Mouse (Mus musculus): ENCODE measurements around the gene Polr3e. TPM values are rescaled to one million over a fixed set of nuclear protein-coding genes. Genes with fewer than 3 reads are reported as not detected.
"Not testable (repeated sequence)": the region's sequence is repeated elsewhere in the genome, so short reads cannot be mapped to it uniquely, and the experiment has no call there.

The Polr3e gene
- polyA plus RNA-seq, 1 experiment from 2014 or later = 19.2 TPM

DNA sequence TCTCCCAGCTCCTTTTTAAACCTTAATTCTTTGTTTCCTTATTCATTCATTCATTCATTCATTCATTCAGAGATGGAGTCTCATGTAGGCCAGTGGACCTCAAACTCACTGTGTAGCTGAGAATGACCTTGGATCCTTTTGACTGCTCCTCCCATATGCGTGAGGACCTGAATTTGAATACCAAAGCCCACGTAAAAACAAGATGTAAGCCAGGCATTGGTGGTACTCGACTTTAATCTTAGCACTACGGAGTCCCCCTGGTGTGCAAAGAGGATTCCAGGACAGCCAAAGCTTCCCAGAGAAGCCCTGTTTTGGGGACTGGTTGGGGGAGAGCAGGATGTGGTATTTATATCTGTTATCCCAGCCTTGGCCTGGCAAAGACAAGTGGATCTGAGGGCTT lies 17.4 kb upstream of the Polr3e start:
- no peak for ATAC-seq (ENCODE audit: insufficient read depth, low FRiP score, low TSS enrichment)

GRCm38 (mm10) chr7:120901701-120902100 lies 15.8 kb upstream of the Polr3e start:
- Histone ChIP-seq H3K9me3 (ENCODE audit: control insufficient read depth, low read length) (no peaks in the 10 kb centered on the region), H3K27ac (ENCODE audit: low read depth, low read length) (no peak overlapping the region), H3K9ac (ENCODE audit: low read length) (no peak overlapping the region), H3K36me3 (ENCODE audit: control insufficient read depth, insufficient read depth, low read length) (no peaks in the 10 kb centered on the region), H3K4me2 (ENCODE audit: low read depth) (no peak overlapping the region), H3K27me3 (ENCODE audit: control insufficient read depth, insufficient read depth, low read length) (no peaks in the 10 kb centered on the region), H3K4me1 (ENCODE audit: control insufficient read depth, insufficient read depth, low read length) (no peaks in the 10 kb centered on the region), H3K4me3 (ENCODE audit: low read depth, low read length) (no peak overlapping the region)
- DNase-seq (ENCODE audit: low spot score) = no peak
- ATAC-seq (ENCODE audit: insufficient read depth, low FRiP score, low TSS enrichment) = no peak
- WGBS = 51% methylated on average over 8 of the region's 8 CpGs

More for the DNA sequence above, 17.4 kb upstream of the Polr3e start:
- 79% methylated on average over 4 of the region's 4 CpGs for WGBS
- Histone ChIP-seq H3K9me3 (ENCODE audit: control insufficient read depth, low read length) (no peaks in the 10 kb centered on the region), H3K9ac (ENCODE audit: low read length) (no peak overlapping the region), H3K27ac (ENCODE audit: low read depth, low read length) (no peak overlapping the region), H3K27me3 (ENCODE audit: control insufficient read depth, insufficient read depth, low read length) (no peaks in the 10 kb centered on the region), H3K36me3 (ENCODE audit: control insufficient read depth, insufficient read depth, low read length) (no peaks in the 10 kb centered on the region), H3K4me2 (ENCODE audit: low read depth) (no peak overlapping the region), H3K4me3 (ENCODE audit: low read depth, low read length) (no peak overlapping the region), H3K4me1 (ENCODE audit: control insufficient read depth, insufficient read depth, low read length) (no peaks in the 10 kb centered on the region)
- no peak for DNase-seq (ENCODE audit: low spot score)

DNA sequence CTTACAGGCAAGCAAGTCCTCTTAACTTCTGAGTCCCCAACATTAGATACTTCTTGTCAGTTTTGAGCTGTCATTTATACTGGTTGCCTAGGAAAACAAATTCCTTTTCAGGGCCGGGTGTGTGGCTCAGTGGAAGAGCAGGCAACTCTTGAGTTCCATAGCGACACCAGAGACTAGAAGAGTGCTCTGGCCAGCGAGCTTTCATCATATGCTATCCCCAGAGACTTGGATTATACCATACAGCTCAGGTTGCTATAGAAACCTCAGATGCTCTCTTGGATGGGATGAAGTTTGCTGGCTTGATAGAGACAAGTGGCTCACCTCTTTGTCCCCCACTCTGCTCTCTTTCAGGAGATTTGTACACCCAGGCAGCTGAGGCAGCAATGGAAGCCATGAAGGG lies 14.6 kb upstream of the Polr3e start:
- Histone ChIP-seq H3K4me1 (ENCODE audit: control insufficient read depth, insufficient read depth, low read length) (no peaks in the 10 kb centered on the region), H3K27me3 (ENCODE audit: control insufficient read depth, insufficient read depth, low read length) (no peaks in the 10 kb centered on the region), H3K9ac (ENCODE audit: low read length) (no peak overlapping the region), H3K36me3 (ENCODE audit: control insufficient read depth, insufficient read depth, low read length) (no peaks in the 10 kb centered on the region), H3K9me3 (ENCODE audit: control insufficient read depth, low read length) (no peaks in the 10 kb centered on the region), H3K27ac (ENCODE audit: low read depth, low read length) (no peak overlapping the region), H3K4me2 (ENCODE audit: low read depth) (no peak overlapping the region), H3K4me3 (ENCODE audit: low read depth, low read length) (no peak overlapping the region)
- no peak for ATAC-seq (ENCODE audit: insufficient read depth, low FRiP score, low TSS enrichment)
- no peak for DNase-seq (ENCODE audit: low spot score)
- WGBS = 59% methylated on average over 3 of the region's 3 CpGs

DNA sequence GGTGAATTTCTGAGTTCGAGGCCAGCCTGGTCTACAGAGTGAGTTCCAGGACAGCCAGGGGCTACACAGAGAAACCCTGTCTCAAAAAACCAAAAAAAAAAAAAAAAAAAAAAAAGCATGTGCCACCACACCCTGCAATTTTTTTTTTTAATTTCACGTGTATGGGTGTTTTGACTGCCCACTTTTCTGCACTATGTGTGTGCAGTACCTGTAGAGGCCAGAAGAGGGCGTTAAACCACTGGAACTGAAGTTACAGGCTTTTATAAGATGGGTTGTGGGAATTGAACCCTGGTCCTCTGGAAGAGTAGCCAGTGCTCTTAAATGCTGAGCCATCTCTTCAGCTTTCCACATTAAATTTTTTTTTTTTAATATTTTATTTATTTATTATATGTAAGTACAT lies 7.4 kb upstream of the Polr3e start:
- not testable (repeated sequence) for H3K4me3 ChIP-seq (ENCODE audit: low read depth, low read length); H3K27ac ChIP-seq (ENCODE audit: low read depth, low read length); H3K9ac ChIP-seq (ENCODE audit: low read length); H3K4me2 ChIP-seq (ENCODE audit: low read depth); DNase-seq (ENCODE audit: low spot score); H3K27me3 ChIP-seq (ENCODE audit: control insufficient read depth, insufficient read depth, low read length); H3K36me3 ChIP-seq (ENCODE audit: control insufficient read depth, insufficient read depth, low read length); ATAC-seq (ENCODE audit: insufficient read depth, low FRiP score, low TSS enrichment); H3K9me3 ChIP-seq (ENCODE audit: control insufficient read depth, low read length); H3K4me1 ChIP-seq (ENCODE audit: control insufficient read depth, insufficient read depth, low read length)
- WGBS = 77% methylated on average over 3 of the region's 3 CpGs

DNA sequence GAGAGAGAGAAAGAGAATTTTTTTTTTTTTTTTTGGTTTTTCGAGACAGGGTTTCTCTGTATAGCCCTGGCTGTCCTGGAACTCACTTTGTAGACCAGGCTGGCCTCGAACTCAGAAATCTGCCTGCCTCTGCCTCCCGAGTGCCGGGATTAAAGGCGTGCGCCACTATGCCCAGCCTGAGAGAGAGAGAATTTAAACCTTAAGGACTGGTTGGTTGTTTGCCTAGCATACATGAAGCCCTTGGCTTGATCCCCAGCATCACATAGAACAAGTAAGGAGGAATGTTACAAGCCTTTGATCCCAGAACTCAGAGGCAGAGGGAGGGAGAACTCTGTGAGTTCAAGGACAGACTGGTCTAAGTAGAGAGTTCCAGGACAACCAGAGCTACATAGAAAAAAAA lies 6.3 kb upstream of the Polr3e start:
- not testable (repeated sequence) for H3K4me3 ChIP-seq (ENCODE audit: low read depth, low read length); H3K4me2 ChIP-seq (ENCODE audit: low read depth); H3K27me3 ChIP-seq (ENCODE audit: control insufficient read depth, insufficient read depth, low read length); H3K4me1 ChIP-seq (ENCODE audit: control insufficient read depth, insufficient read depth, low read length); H3K9me3 ChIP-seq (ENCODE audit: control insufficient read depth, low read length); H3K9ac ChIP-seq (ENCODE audit: low read length); H3K36me3 ChIP-seq (ENCODE audit: control insufficient read depth, insufficient read depth, low read length); ATAC-seq (ENCODE audit: insufficient read depth, low FRiP score, low TSS enrichment); H3K27ac ChIP-seq (ENCODE audit: low read depth, low read length); DNase-seq (ENCODE audit: low spot score)
- 89% methylated on average over 6 of the region's 6 CpGs for WGBS

GRCm38 (mm10) chr7:120913332-120913731 lies 4.2 kb upstream of the Polr3e start:
- 24% methylated on average over 1 of the region's 1 CpGs for WGBS
- Histone ChIP-seq H3K9me3 (ENCODE audit: control insufficient read depth, low read length) (no peaks in the 10 kb centered on the region), H3K4me2 (ENCODE audit: low read depth) (no peak overlapping the region), H3K9ac (ENCODE audit: low read length) (no peak overlapping the region), H3K27me3 (ENCODE audit: control insufficient read depth, insufficient read depth, low read length) (no peaks in the 10 kb centered on the region), H3K36me3 (ENCODE audit: control insufficient read depth, insufficient read depth, low read length) (no peaks in the 10 kb centered on the region), H3K27ac (ENCODE audit: low read depth, low read length) (no peak overlapping the region), H3K4me3 (ENCODE audit: low read depth, low read length) (no peak overlapping the region), H3K4me1 (ENCODE audit: control insufficient read depth, insufficient read depth, low read length) (no peaks in the 10 kb centered on the region)
- ATAC-seq (ENCODE audit: insufficient read depth, low FRiP score, low TSS enrichment) (no peak), DNase-seq (ENCODE audit: low spot score) (no peak)

- Histone ChIP-seq H3K4me2 (ENCODE audit: low read depth) (no peak overlapping the region), H3K4me3 (ENCODE audit: low read depth, low read length) (no peak overlapping the region), H3K27ac (ENCODE audit: low read depth, low read length) (no peak overlapping the region), H3K27me3 (ENCODE audit: control insufficient read depth, insufficient read depth, low read length) (no peaks in the 10 kb centered on the region), H3K9ac (ENCODE audit: low read length) (no peak overlapping the region), H3K4me1 (ENCODE audit: control insufficient read depth, insufficient read depth, low read length) (no peaks in the 10 kb centered on the region), H3K36me3 (ENCODE audit: control insufficient read depth, insufficient read depth, low read length) (no peaks in the 10 kb centered on the region), H3K9me3 (ENCODE audit: control insufficient read depth, low read length) (no peaks in the 10 kb centered on the region)
- WGBS = 24% methylated on average over 11 of the region's 11 CpGs
- no peak for DNase-seq (ENCODE audit: low spot score)
- ATAC-seq (ENCODE audit: insufficient read depth, low FRiP score, low TSS enrichment) = no peak
These were observed 1.2 kb upstream of the Polr3e start for GRCm38 (mm10) chr7:120916262-120916875.

GRCm38 (mm10) chr7:120917279-120917591 lies 309 bp upstream of the Polr3e start:
- ATAC-seq (ENCODE audit: insufficient read depth, low FRiP score, low TSS enrichment) (peak; percentile 87; the same call in 1 of the 2 replicates), DNase-seq (ENCODE audit: low spot score) (no peak)
- 8% methylated on average over 12 of the region's 12 CpGs for WGBS
- no peaks in the 10 kb centered on the region for H3K4me1 ChIP-seq (ENCODE audit: control insufficient read depth, insufficient read depth, low read length)
- H3K4me2 ChIP-seq (ENCODE audit: low read depth) = no peak overlapping the region
- H3K9me3 ChIP-seq (ENCODE audit: control insufficient read depth, low read length) = no peaks in the 10 kb centered on the region
- H3K27me3 ChIP-seq (ENCODE audit: control insufficient read depth, insufficient read depth, low read length) = no peaks in the 10 kb centered on the region
- H3K4me3 ChIP-seq (ENCODE audit: low read depth, low read length) = peak overlapping the region; percentile 97; the same call in 1 of the 2 replicates
- H3K27ac ChIP-seq (ENCODE audit: low read depth, low read length) = no peak overlapping the region
- H3K9ac ChIP-seq (ENCODE audit: low read length) = no peak overlapping the region
- H3K36me3 ChIP-seq (ENCODE audit: control insufficient read depth, insufficient read depth, low read length) = no peaks in the 10 kb centered on the region

- H3K27ac ChIP-seq (ENCODE audit: low read depth, low read length) = 0 out of 2 replicates have a peak overlapping the region, but pooled peaks have one; percentile 78
- 7% methylated on average over 10 of the region's 10 CpGs for WGBS
- peak overlapping the region; percentile 90 for H3K9ac ChIP-seq (ENCODE audit: low read length)
- peak overlapping the region; percentile 59 for H3K4me2 ChIP-seq (ENCODE audit: low read depth)
- no peaks in the 10 kb centered on the region for H3K9me3 ChIP-seq (ENCODE audit: control insufficient read depth, low read length)
- H3K4me1 ChIP-seq (ENCODE audit: control insufficient read depth, insufficient read depth, low read length) = no peaks in the 10 kb centered on the region
- H3K4me3 ChIP-seq (ENCODE audit: low read depth, low read length) = peak overlapping the region; percentile 97
- no peaks in the 10 kb centered on the region for H3K27me3 ChIP-seq (ENCODE audit: control insufficient read depth, insufficient read depth, low read length)
- H3K36me3 ChIP-seq (ENCODE audit: control insufficient read depth, insufficient read depth, low read length) = no peaks in the 10 kb centered on the region
- DNase-seq (ENCODE audit: low spot score) (peak; percentile 58), ATAC-seq (ENCODE audit: insufficient read depth, low FRiP score, low TSS enrichment) (peak; percentile 57)
These were observed 1.0 kb downstream of the Polr3e start for GRCm38 (mm10) chr7:120918526-120918962.

Measured in neural tube, embryonic 11.5 days (tissue).